Mouse (Mus musculus) heart, embryonic 11.5 days (tissue): Measurements from ENCODE around the gene Ctdsp1. TPM values are rescaled to one million over a fixed set of nuclear protein-coding genes. Genes with fewer than 3 reads are reported as not detected.

ENCODE experiments used
- ATAC-seq: fragments of 200-750 bp; cut with Nextera tagmentation; replicated peaks from 2 replicates; pipeline ENCODE4 v1.8.0; 2017; ENCODE audit warnings: moderate library complexity; ENCODE audit not compliant: insufficient number of reproducible peaks, low FRiP score, low TSS enrichment
- H3K27ac ChIP-seq: fragments of 300-500 bp; sonication (generic); 2 replicates; pipeline ENCODE4 v1.5.1; 2014; ENCODE audit warnings: mild to moderate bottlenecking, low read depth, low read length
- H3K27me3 ChIP-seq: fragments of 300-500 bp; sonication (generic); 2 replicates; pipeline ENCODE4 v1.6.1; 2014; ENCODE audit warnings: mild to moderate bottlenecking, low read length, mixed read lengths; ENCODE audit not compliant: control insufficient read depth, insufficient read depth
- H3K36me3 ChIP-seq: fragments of 300-500 bp; sonication (generic); 2 replicates; pipeline ENCODE4 v1.6.1; 2014; ENCODE audit warnings: mild to moderate bottlenecking, low read length, moderate library complexity, mixed read lengths; ENCODE audit not compliant: control insufficient read depth, insufficient read depth
- H3K4me1 ChIP-seq: fragments of 300-500 bp; sonication (generic); 2 replicates; pipeline ENCODE4 v1.6.1; 2014; ENCODE audit warnings: low read length; ENCODE audit not compliant: control insufficient read depth, insufficient read depth
- H3K4me2 ChIP-seq: fragments of 300-500 bp; sonication (generic); 2 replicates; pipeline ENCODE4 v1.6.1; 2014; ENCODE audit warnings: mild to moderate bottlenecking, moderate library complexity
- H3K4me3 ChIP-seq: fragments of 300-500 bp; sonication (generic); 2 replicates; pipeline ENCODE4 v1.5.1; 2014; ENCODE audit warnings: low read depth, low read length
- H3K9ac ChIP-seq: fragments of 300-500 bp; sonication (generic); 2 replicates; pipeline ENCODE4 v1.6.1; 2014; ENCODE audit warnings: mild to moderate bottlenecking, low read depth, low read length, moderate library complexity
- H3K9me3 ChIP-seq: fragments of 300-500 bp; sonication (generic); replicated peaks from 2 replicates; pipeline ENCODE4 v1.6.1; 2016; ENCODE audit warnings: low read length; ENCODE audit not compliant: control insufficient read depth
- WGBS: fragments of 180-500 bp; shearing (Covaris S2); extraction: QIAGEN DNeasy Blood & Tissue Kit; methylation state at CpG from one replicate; pipeline ENCODE4 v1.1.7; 2014; ENCODE audit not compliant: insufficient replicate concordance; 5-methylcytosine and 5-hydroxymethylcytosine counted together
- polyA plus RNA-seq: library from polyadenylated mRNA; unstranded; fragments of >200 nt; fragmentation: Nextera tagmentation; extraction: Ambion mirVana; gene quantifications from 2 replicates; pipeline ENCODE4 v1.2.1, GENCODE M21; 2014

Ctdsp1 gene
- polyA plus RNA-seq, 1 experiment from 2014 or later: 59.6 TPM

- 78% methylated on average over 13 of the region's 13 CpGs for WGBS
- Histone ChIP-seq H3K9me3 (no peaks in the 10 kb centered on the region), H3K36me3 (no peaks in the 10 kb centered on the region), H3K9ac (no peak overlapping the region), H3K4me2 (no peak overlapping the region), H3K4me3 (no peak overlapping the region), H3K27me3 (no peaks in the 10 kb centered on the region), H3K4me1 (no peaks in the 10 kb centered on the region; the same call in 1 of the 2 replicates), H3K27ac (no peak overlapping the region)
- ATAC-seq: no peak
Measured at GRCm38 (mm10) chr1:74383385-74383784, 7.9 kb upstream of the Ctdsp1 start.

- Histone ChIP-seq H3K4me3 (no peak overlapping the region), H3K27me3 (no peaks in the 10 kb centered on the region), H3K4me2 (no peak overlapping the region), H3K4me1 (peaks cover 2% of the 10 kb centered on the region; the same call in 1 of the 2 replicates), H3K9me3 (no peaks in the 10 kb centered on the region), H3K9ac (no peak overlapping the region), H3K27ac (no peak overlapping the region), H3K36me3 (no peaks in the 10 kb centered on the region)
- no peak for ATAC-seq
- WGBS: 82% methylated on average over 8 of the region's 8 CpGs
Measured at GRCm38 (mm10) chr1:74384525-74384924, 6.8 kb upstream of the Ctdsp1 start.

- WGBS: 79% methylated on average over 10 of the region's 10 CpGs
- Histone ChIP-seq H3K36me3 (no peaks in the 10 kb centered on the region), H3K9ac (no peak overlapping the region), H3K4me1 (peaks cover 7% of the 10 kb centered on the region; the same call in 1 of the 2 replicates), H3K9me3 (no peaks in the 10 kb centered on the region), H3K27ac (no peak overlapping the region), H3K27me3 (no peaks in the 10 kb centered on the region), H3K4me2 (no peak overlapping the region), H3K4me3 (no peak overlapping the region)
- no peak for ATAC-seq
Measured at GRCm38 (mm10) chr1:74385064-74385463, 6.2 kb upstream of the Ctdsp1 start.

- H3K4me3 ChIP-seq: no peak overlapping the region
- H3K36me3 ChIP-seq: no peaks in the 10 kb centered on the region
- ATAC-seq: no peak
- no peaks in the 10 kb centered on the region for H3K27me3 ChIP-seq
- no peak overlapping the region for H3K9ac ChIP-seq
- no peaks in the 10 kb centered on the region for H3K9me3 ChIP-seq
- H3K4me1 ChIP-seq: peaks cover 11% of the 10 kb centered on the region; the same call in 1 of the 2 replicates
- no peak overlapping the region for H3K4me2 ChIP-seq
- 84% methylated on average over 8 of the region's 8 CpGs for WGBS
- no peak overlapping the region for H3K27ac ChIP-seq
Measured at GRCm38 (mm10) chr1:74385531-74385930, 5.8 kb upstream of the Ctdsp1 start.

GRCm38 (mm10) chr1:74386363-74386713 lies 5.0 kb upstream of the Ctdsp1 start:
- Histone ChIP-seq H3K4me1 (peaks cover 12% of the 10 kb centered on the region; the same call in 1 of the 2 replicates), H3K4me2 (peak overlapping the region; percentile 80), H3K27me3 (no peaks in the 10 kb centered on the region), H3K9ac (peak overlapping the region; percentile 79), H3K36me3 (no peaks in the 10 kb centered on the region), H3K9me3 (no peaks in the 10 kb centered on the region), H3K4me3 (peak overlapping the region; percentile 55), H3K27ac (peak overlapping the region; percentile 97)
- no peak for ATAC-seq
- 63% methylated on average over 7 of the region's 10 CpGs for WGBS

- H3K4me1 ChIP-seq: peaks cover 12% of the 10 kb centered on the region; the same call in 1 of the 2 replicates
- H3K4me2 ChIP-seq: peak overlapping the region; percentile 80
- no peaks in the 10 kb centered on the region for H3K36me3 ChIP-seq
- peak; percentile 81 for ATAC-seq
- H3K9ac ChIP-seq: peak overlapping the region; percentile 79
- no peaks in the 10 kb centered on the region for H3K9me3 ChIP-seq
- 1% methylated on average over 26 of the region's 26 CpGs for WGBS
- H3K27ac ChIP-seq: peak overlapping the region; percentile 97
- H3K27me3 ChIP-seq: no peaks in the 10 kb centered on the region
- peak overlapping the region; percentile 55 for H3K4me3 ChIP-seq
Measured at GRCm38 (mm10) chr1:74386714-74387385, 4.5 kb upstream of the Ctdsp1 start.

GRCm38 (mm10) chr1:74387386-74387988 lies 3.8 kb upstream of the Ctdsp1 start:
- Histone ChIP-seq H3K36me3 (no peaks in the 10 kb centered on the region), H3K27ac (peak overlapping the region; percentile 97), H3K27me3 (no peaks in the 10 kb centered on the region), H3K4me2 (peak overlapping the region; percentile 80), H3K4me3 (peak overlapping the region; percentile 55; the same call in 1 of the 2 replicates), H3K9me3 (no peaks in the 10 kb centered on the region), H3K9ac (peak overlapping the region; percentile 79; the same call in 1 of the 2 replicates), H3K4me1 (peaks cover 12% of the 10 kb centered on the region; the same call in 1 of the 2 replicates)
- ATAC-seq: no peak
- WGBS: 57% methylated on average over 15 of the region's 15 CpGs

GRCm38 (mm10) chr1:74388398-74388920 lies 2.9 kb upstream of the Ctdsp1 start:
- WGBS: 78% methylated on average over 7 of the region's 7 CpGs
- Histone ChIP-seq H3K4me2 (no peak overlapping the region), H3K36me3 (no peaks in the 10 kb centered on the region), H3K27me3 (no peaks in the 10 kb centered on the region), H3K9ac (no peak overlapping the region), H3K9me3 (no peaks in the 10 kb centered on the region), H3K4me3 (no peak overlapping the region), H3K4me1 (peaks cover 20% of the 10 kb centered on the region), H3K27ac (no peak overlapping the region)
- ATAC-seq: no peak
